Mouse (Mus musculus): Measurements from ENCODE around the gene Klrb1c.
"Not testable (repeated sequence)": the region's sequence is repeated elsewhere in the genome, so short reads cannot be mapped to it uniquely, and the experiment has no call there.

- TF ChIP-seq POLR2A (IDR thresholded peaks at IDR 0.05; ENCODE audit: borderline replicate concordance, extremely low read depth, insufficient read depth, insufficient read length, poor library complexity, severe bottlenecking) = not testable (repeated sequence)
- peak; percentile 54; the same call in 1 of the 2 replicates for TF ChIP-seq CTCF (IDR thresholded peaks at IDR 0.05; ENCODE audit: borderline replicate concordance, extremely low read depth, insufficient read depth, insufficient read length)
Measured at GRCm38 (mm10) chr6:128766486-128767254, 22.3 kb downstream of the Klrb1c start.
